Mouse (Mus musculus) midbrain, embryonic 11.5 days (tissue): ENCODE measurements around the gene Angptl2. TPM values are rescaled to one million over a fixed set of nuclear protein-coding genes. Genes with fewer than 3 reads are reported as not detected.

ENCODE experiments used
- ATAC-seq: fragments of 200-750 bp; cut with Nextera tagmentation; 2 replicates; pipeline ENCODE4 v1.8.0; 2017; ENCODE audit warnings: moderate TSS enrichment, moderate library complexity; ENCODE audit not compliant: low FRiP score
- DNase-seq: peaks from one replicate; pipeline ENCODE4 v3.0.0; 2015; ENCODE audit warnings: low spot score; ENCODE audit errors: missing footprints
- H3K27ac ChIP-seq: fragments of 300-500 bp; sonication (generic); 2 replicates; pipeline ENCODE4 v1.5.1; 2014; ENCODE audit warnings: low read depth, low read length
- H3K27me3 ChIP-seq: fragments of 300-500 bp; sonication (generic); 2 replicates; pipeline ENCODE4 v1.6.1; 2014; ENCODE audit warnings: mild to moderate bottlenecking, low read length, moderate library complexity, mixed read lengths; ENCODE audit not compliant: control insufficient read depth, insufficient read depth
- H3K36me3 ChIP-seq: fragments of 300-500 bp; sonication (generic); 2 replicates; pipeline ENCODE4 v1.6.1; 2014; ENCODE audit warnings: mild to moderate bottlenecking, low read length, moderate library complexity, mixed read lengths; ENCODE audit not compliant: control insufficient read depth, insufficient read depth
- H3K4me1 ChIP-seq: fragments of 300-500 bp; sonication (generic); 2 replicates; pipeline ENCODE4 v1.6.1; 2014; ENCODE audit warnings: low read length; ENCODE audit not compliant: control insufficient read depth, insufficient read depth
- H3K4me2 ChIP-seq: fragments of 300-500 bp; sonication (generic); 2 replicates; pipeline ENCODE4 v1.6.1; 2014; ENCODE audit warnings: mild to moderate bottlenecking, moderate library complexity
- H3K4me3 ChIP-seq: fragments of 300-500 bp; sonication (generic); 2 replicates; pipeline ENCODE4 v1.5.1; 2014; ENCODE audit warnings: low read depth, low read length
- H3K9ac ChIP-seq: fragments of 300-500 bp; sonication (generic); 2 replicates; pipeline ENCODE4 v1.6.1; 2014; ENCODE audit warnings: low read length
- H3K9me3 ChIP-seq: fragments of 300-500 bp; sonication (generic); 2 replicates; pipeline ENCODE4 v1.6.1; 2016; ENCODE audit warnings: low read length; ENCODE audit not compliant: control insufficient read depth
- WGBS: fragments of 180-500 bp; shearing (Covaris S2); extraction: QIAGEN DNeasy Blood & Tissue Kit; methylation state at CpG from one replicate; pipeline ENCODE4 v1.1.7; 2014; 5-methylcytosine and 5-hydroxymethylcytosine counted together
- polyA plus RNA-seq: library from polyadenylated mRNA; unstranded; fragments of >200 nt; fragmentation: Nextera tagmentation; extraction: Ambion mirVana; gene quantifications from 2 replicates; pipeline ENCODE4 v1.2.1, GENCODE M21; 2014

The Angptl2 gene
- polyA plus RNA-seq, 1 experiment from 2014 or later, result 18.8 TPM

- Histone ChIP-seq H3K4me2 (no peak overlapping the region), H3K9ac (no peak overlapping the region), H3K4me3 (no peak overlapping the region), H3K9me3 (no peaks in the 10 kb centered on the region), H3K36me3 (no peaks in the 10 kb centered on the region), H3K27ac (no peak overlapping the region), H3K27me3 (no peaks in the 10 kb centered on the region), H3K4me1 (no peaks in the 10 kb centered on the region)
- 81% methylated on average over 2 of the region's 2 CpGs for WGBS
- ATAC-seq (no peak), DNase-seq (no peak)
Observed at GRCm38 (mm10) chr2:33283674-33284073, 67.8 kb downstream of the Angptl2 start.

GRCm38 (mm10) chr2:33288837-33289236 lies 73.0 kb downstream of the Angptl2 start:
- WGBS, result 91% methylated on average over 5 of the region's 5 CpGs
- no peak for ATAC-seq

GRCm38 (mm10) chr2:33290491-33290890 lies 74.6 kb downstream of the Angptl2 start:
- no peak for DNase-seq
- H3K27me3 ChIP-seq, result no peaks in the 10 kb centered on the region
- H3K36me3 ChIP-seq, result no peaks in the 10 kb centered on the region
- no peak overlapping the region for H3K27ac ChIP-seq
- no peak overlapping the region for H3K4me3 ChIP-seq
- no peak overlapping the region for H3K9ac ChIP-seq
- H3K4me1 ChIP-seq, result no peaks in the 10 kb centered on the region
- no peak for ATAC-seq
- no peaks in the 10 kb centered on the region for H3K9me3 ChIP-seq
- no peak overlapping the region for H3K4me2 ChIP-seq
- WGBS, result 88% methylated on average over 8 of the region's 8 CpGs

More at GRCm38 (mm10) chr2:33288837-33289236, 73.0 kb downstream of the Angptl2 start:
- no peak overlapping the region for H3K9ac ChIP-seq
- no peaks in the 10 kb centered on the region for H3K9me3 ChIP-seq
- H3K4me1 ChIP-seq, result no peaks in the 10 kb centered on the region
- DNase-seq, result no peak
- no peak overlapping the region for H3K4me3 ChIP-seq
- H3K4me2 ChIP-seq, result no peak overlapping the region
- H3K27me3 ChIP-seq, result no peaks in the 10 kb centered on the region
- H3K27ac ChIP-seq, result no peak overlapping the region
- H3K36me3 ChIP-seq, result no peaks in the 10 kb centered on the region

GRCm38 (mm10) chr2:33292057-33292456 lies 76.2 kb downstream of the Angptl2 start:
- Histone ChIP-seq H3K36me3 (no peaks in the 10 kb centered on the region), H3K27ac (no peak overlapping the region), H3K4me3 (no peak overlapping the region), H3K9ac (no peak overlapping the region), H3K27me3 (no peaks in the 10 kb centered on the region), H3K4me1 (no peaks in the 10 kb centered on the region), H3K4me2 (no peak overlapping the region), H3K9me3 (no peaks in the 10 kb centered on the region)
- ATAC-seq (no peak), DNase-seq (no peak)
- WGBS, result 90% methylated on average over 2 of the region's 2 CpGs

- DNase-seq (no peak), ATAC-seq (no peak)
- Histone ChIP-seq H3K36me3 (no peaks in the 10 kb centered on the region), H3K27me3 (no peaks in the 10 kb centered on the region), H3K27ac (no peak overlapping the region), H3K4me2 (no peak overlapping the region), H3K9me3 (no peaks in the 10 kb centered on the region), H3K4me1 (no peaks in the 10 kb centered on the region), H3K9ac (no peak overlapping the region), H3K4me3 (no peak overlapping the region)
- 92% methylated on average over 5 of the region's 5 CpGs for WGBS
Observed at GRCm38 (mm10) chr2:33295115-33295514, 79.2 kb downstream of the Angptl2 start.

Other genes with a start within 250 kb of the Angptl2 start
- gene Slc2a8, start 234.0 kb upstream of the Angptl2 start, polyA plus RNA-seq, result 8.4 and 9.5 TPM in 2 replicates
- gene Garnl3, start 84.4 kb upstream of the Angptl2 start, polyA plus RNA-seq, result 12.8 and 13.6 TPM in 2 replicates
- 13.5 and 13.8 TPM in 2 replicates for gene Ralgps1, start 155.4 kb downstream of the Angptl2 start, polyA plus RNA-seq
- gene Zbtb34, start 215.3 kb downstream of the Angptl2 start, polyA plus RNA-seq, result 8.0 and 8.3 TPM in 2 replicates